Mouse (Mus musculus): Measurements from ENCODE around the gene Clta. TPM values are rescaled to one million over a fixed set of nuclear protein-coding genes. Genes with fewer than 3 reads are reported as not detected.
"Not testable (repeated sequence)": the region's sequence is repeated elsewhere in the genome, so short reads cannot be mapped to it uniquely, and the experiment has no call there.

The Clta gene
- polyA plus RNA-seq, 1 experiment from 2014 or later: 211 TPM

- Histone ChIP-seq H3K4me1 (replicated peaks; ENCODE audit: control insufficient read depth, insufficient read depth, low read length) (peaks cover 5% of the 10 kb centered on the region), H3K4me3 (ENCODE audit: low read depth, low read length) (no peak overlapping the region), H3K36me3 (ENCODE audit: control insufficient read depth, insufficient read depth, low read length) (peaks cover 16% of the 10 kb centered on the region), H3K4me2 (ENCODE audit: low read depth, low read length, severe bottlenecking) (no peak overlapping the region), H3K27ac (ENCODE audit: low read depth, low read length) (no peak overlapping the region), H3K9me3 (ENCODE audit: control insufficient read depth, low read length) (no peaks in the 10 kb centered on the region), H3K27me3 (ENCODE audit: control insufficient read depth, insufficient read depth, low read length) (peaks cover 48% of the 10 kb centered on the region), H3K9ac (ENCODE audit: low read length) (no peak overlapping the region)
- DNase-seq (ENCODE audit: low spot score): no peak
- 87% methylated on average over 6 of the region's 6 CpGs for WGBS
- ATAC-seq (replicated peaks; ENCODE audit: low FRiP score): no peak
Observed at GRCm38 (mm10) chr4:44025570-44025969, 21.3 kb downstream of the Clta start.

- ATAC-seq (replicated peaks; ENCODE audit: low FRiP score) (peak; percentile 33; the same call in 1 of the 2 replicates), DNase-seq (ENCODE audit: low spot score) (peak; percentile 69)
- Histone ChIP-seq H3K9me3 (ENCODE audit: control insufficient read depth, low read length) (no peaks in the 10 kb centered on the region), H3K4me2 (ENCODE audit: low read depth, low read length, severe bottlenecking) (no peak overlapping the region), H3K9ac (ENCODE audit: low read length) (no peak overlapping the region), H3K27ac (ENCODE audit: low read depth, low read length) (no peak overlapping the region), H3K4me1 (replicated peaks; ENCODE audit: control insufficient read depth, insufficient read depth, low read length) (peaks cover 5% of the 10 kb centered on the region), H3K27me3 (ENCODE audit: control insufficient read depth, insufficient read depth, low read length) (peaks cover 72% of the 10 kb centered on the region), H3K36me3 (ENCODE audit: control insufficient read depth, insufficient read depth, low read length) (peaks cover 16% of the 10 kb centered on the region), H3K4me3 (ENCODE audit: low read depth, low read length) (no peak overlapping the region)
- WGBS: 20% methylated on average over 16 of the region's 16 CpGs
Observed at GRCm38 (mm10) chr4:44028303-44029135, 24.3 kb downstream of the Clta start.

- H3K36me3 ChIP-seq (ENCODE audit: control insufficient read depth, insufficient read depth, low read length): peaks cover 16% of the 10 kb centered on the region
- no peak overlapping the region for H3K4me3 ChIP-seq (ENCODE audit: low read depth, low read length)
- DNase-seq (ENCODE audit: low spot score) (no peak), ATAC-seq (replicated peaks; ENCODE audit: low FRiP score) (no peak)
- H3K27me3 ChIP-seq (ENCODE audit: control insufficient read depth, insufficient read depth, low read length): peaks cover 67% of the 10 kb centered on the region
- no peaks in the 10 kb centered on the region for H3K9me3 ChIP-seq (ENCODE audit: control insufficient read depth, low read length)
- H3K27ac ChIP-seq (ENCODE audit: low read depth, low read length): no peak overlapping the region
- 96% methylated on average over 15 of the region's 15 CpGs for WGBS
- H3K4me1 ChIP-seq (replicated peaks; ENCODE audit: control insufficient read depth, insufficient read depth, low read length): peaks cover 5% of the 10 kb centered on the region
- H3K4me2 ChIP-seq (ENCODE audit: low read depth, low read length, severe bottlenecking): no peak overlapping the region
- no peak overlapping the region for H3K9ac ChIP-seq (ENCODE audit: low read length)
Observed at GRCm38 (mm10) chr4:44029661-44030066, 25.4 kb downstream of the Clta start.

- no peaks in the 10 kb centered on the region for H3K9me3 ChIP-seq (ENCODE audit: control insufficient read depth, low read length)
- 90% methylated on average over 5 of the region's 5 CpGs for WGBS
- peaks cover 55% of the 10 kb centered on the region for H3K27me3 ChIP-seq (ENCODE audit: control insufficient read depth, insufficient read depth, low read length)
Observed at GRCm38 (mm10) chr4:44031521-44031920, 27.3 kb downstream of the Clta start.

GRCm38 (mm10) chr4:44036455-44036854, 32.2 kb downstream of the Clta start:
- DNase-seq (ENCODE audit: low spot score): no peak
- Histone ChIP-seq H3K36me3 (ENCODE audit: control insufficient read depth, insufficient read depth, low read length) (peaks cover under 1% of the 10 kb centered on the region; the same call in 1 of the 2 replicates), H3K9me3 (ENCODE audit: control insufficient read depth, low read length) (no peaks in the 10 kb centered on the region), H3K27ac (ENCODE audit: low read depth, low read length) (no peak overlapping the region), H3K27me3 (ENCODE audit: control insufficient read depth, insufficient read depth, low read length) (peaks cover 23% of the 10 kb centered on the region; the same call in 1 of the 2 replicates), H3K4me2 (ENCODE audit: low read depth, low read length, severe bottlenecking) (no peak overlapping the region), H3K9ac (ENCODE audit: low read length) (no peak overlapping the region), H3K4me3 (ENCODE audit: low read depth, low read length) (no peak overlapping the region), H3K4me1 (replicated peaks; ENCODE audit: control insufficient read depth, insufficient read depth, low read length) (no peaks in the 10 kb centered on the region)
- no peak for ATAC-seq (replicated peaks; ENCODE audit: low FRiP score)
- 82% methylated on average over 5 of the region's 5 CpGs for WGBS

More at GRCm38 (mm10) chr4:44031521-44031920, 27.3 kb downstream of the Clta start:
- ATAC-seq (replicated peaks; ENCODE audit: low FRiP score): no peak
- Histone ChIP-seq H3K9ac (ENCODE audit: low read length) (no peak overlapping the region), H3K36me3 (ENCODE audit: control insufficient read depth, insufficient read depth, low read length) (peaks cover 10% of the 10 kb centered on the region), H3K4me1 (replicated peaks; ENCODE audit: control insufficient read depth, insufficient read depth, low read length) (peaks cover 5% of the 10 kb centered on the region), H3K4me3 (ENCODE audit: low read depth, low read length) (no peak overlapping the region), H3K27ac (ENCODE audit: low read depth, low read length) (no peak overlapping the region), H3K4me2 (ENCODE audit: low read depth, low read length, severe bottlenecking) (no peak overlapping the region)
- no peak for DNase-seq (ENCODE audit: low spot score)

GRCm38 (mm10) chr4:44040802-44041201, 36.5 kb downstream of the Clta start:
- Histone ChIP-seq H3K4me1 (replicated peaks; ENCODE audit: control insufficient read depth, insufficient read depth, low read length) (no peaks in the 10 kb centered on the region), H3K27ac (ENCODE audit: low read depth, low read length) (no peak overlapping the region), H3K27me3 (ENCODE audit: control insufficient read depth, insufficient read depth, low read length) (no peaks in the 10 kb centered on the region), H3K36me3 (ENCODE audit: control insufficient read depth, insufficient read depth, low read length) (no peaks in the 10 kb centered on the region; the same call in 1 of the 2 replicates), H3K9me3 (ENCODE audit: control insufficient read depth, low read length) (no peaks in the 10 kb centered on the region), H3K9ac (ENCODE audit: low read length) (no peak overlapping the region), H3K4me3 (ENCODE audit: low read depth, low read length) (no peak overlapping the region), H3K4me2 (ENCODE audit: low read depth, low read length, severe bottlenecking) (no peak overlapping the region)
- 84% methylated on average over 4 of the region's 4 CpGs for WGBS
- DNase-seq (ENCODE audit: low spot score) (no peak), ATAC-seq (replicated peaks; ENCODE audit: low FRiP score) (no peak)

GRCm38 (mm10) chr4:44042429-44042828, 38.2 kb downstream of the Clta start:
- no peaks in the 10 kb centered on the region; the same call in 1 of the 2 replicates for H3K36me3 ChIP-seq (ENCODE audit: control insufficient read depth, insufficient read depth, low read length)
- 90% methylated on average over 5 of the region's 5 CpGs for WGBS
- no peak overlapping the region for H3K4me2 ChIP-seq (ENCODE audit: low read depth, low read length, severe bottlenecking)
- H3K9me3 ChIP-seq (ENCODE audit: control insufficient read depth, low read length): no peaks in the 10 kb centered on the region
- H3K27me3 ChIP-seq (ENCODE audit: control insufficient read depth, insufficient read depth, low read length): no peaks in the 10 kb centered on the region
- H3K9ac ChIP-seq (ENCODE audit: low read length): no peak overlapping the region
- no peak overlapping the region for H3K27ac ChIP-seq (ENCODE audit: low read depth, low read length)
- ATAC-seq (replicated peaks; ENCODE audit: low FRiP score) (no peak), DNase-seq (ENCODE audit: low spot score) (no peak)
- no peaks in the 10 kb centered on the region for H3K4me1 ChIP-seq (replicated peaks; ENCODE audit: control insufficient read depth, insufficient read depth, low read length)
- no peak overlapping the region for H3K4me3 ChIP-seq (ENCODE audit: low read depth, low read length)

- not testable (repeated sequence) for H3K36me3 ChIP-seq (ENCODE audit: control insufficient read depth, insufficient read depth, low read length); H3K27ac ChIP-seq (ENCODE audit: low read depth, low read length); DNase-seq (ENCODE audit: low spot score); H3K27me3 ChIP-seq (ENCODE audit: control insufficient read depth, insufficient read depth, low read length); H3K4me1 ChIP-seq (replicated peaks; ENCODE audit: control insufficient read depth, insufficient read depth, low read length); ATAC-seq (replicated peaks; ENCODE audit: low FRiP score); H3K9me3 ChIP-seq (ENCODE audit: control insufficient read depth, low read length); H3K9ac ChIP-seq (ENCODE audit: low read length); H3K4me2 ChIP-seq (ENCODE audit: low read depth, low read length, severe bottlenecking); H3K4me3 ChIP-seq (ENCODE audit: low read depth, low read length)
- 98% methylated on average over 4 of the region's 4 CpGs for WGBS
Observed at GRCm38 (mm10) chr4:44043182-44043581, 38.9 kb downstream of the Clta start.
